Mouse (Mus musculus) heart, postnatal 25 days (tissue): ENCODE data around the gene V1rd19. TPM values are rescaled to one million over a fixed set of nuclear protein-coding genes. Genes with fewer than 3 reads are reported as not detected.
"Not testable (repeated sequence)": the region's sequence is repeated elsewhere in the genome, so short reads cannot be mapped to it uniquely, and the experiment has no call there.

Source experiments
- DNase-seq: peaks from one replicate; pipeline ENCODE4 v3.0.0; 2022; ENCODE audit warnings: low spot score
- intact Hi-C: fragments of 180-260 bp; cut with DNase I; formaldehyde crosslinking; loops from one replicate; pipeline ENCODE4 v1.15.1; 2025
- total RNA-seq, 2 experiments: library from RNA; stranded (reverse); gene quantifications; 2 replicates each; pipeline ENCODE4 v1.2.3; 2021

The V1rd19 gene
- total RNA-seq: not detected

- intact Hi-C loops: no loop called here
- DNase-seq: no peak
These were observed at the start of gene V1rd19 for GRCm38 (mm10) chr7:24001391-24001790. Gene V1rd19, plus strand, starts transcription at chr7:24001691.

- DNase-seq: not testable (repeated sequence)
- intact Hi-C loops: loop anchor here (5.0 kb wide), 1 partner anchor 319 kb away; no protein-coding TSS in a partner anchor
These were observed 33.4 kb upstream of the V1rd19 start for GRCm38 (mm10) chr7:23968044-23968443.

GRCm38 (mm10) chr7:23974315-23974714 is 27.2 kb upstream of the V1rd19 start, which contains the start of gene Vmn1r181:
Gene Vmn1r181, plus strand, starts transcription at chr7:23974615.
- DNase-seq, intact Hi-C loops: not testable (repeated sequence)

- intact Hi-C loops: no loop called here
- DNase-seq: no peak
These were observed 51.3 kb downstream of the V1rd19 start, which contains the start of gene Vmn1r183 for GRCm38 (mm10) chr7:24052660-24053304. Gene Vmn1r183, plus strand, starts transcription at chr7:24053254.

Other genes starting within 250 kb of the V1rd19 start
- not detected for gene Vmn1r174, start 249.4 kb upstream of the V1rd19 start, total RNA-seq
- not detected for gene Vmn1r175, start 191.0 kb upstream of the V1rd19 start, total RNA-seq
- not detected for gene Vmn1r176, start 164.3 kb upstream of the V1rd19 start, total RNA-seq
- not detected for gene Vmn1r177, start 135.2 kb upstream of the V1rd19 start, total RNA-seq
- not detected for gene Vmn1r178, start 109.7 kb upstream of the V1rd19 start, total RNA-seq
- not detected for gene Vmn1r179, start 74.7 kb upstream of the V1rd19 start, total RNA-seq
- not detected for gene Vmn1r180, start 51.1 kb upstream of the V1rd19 start, total RNA-seq
- gene Vmn1r181, start 27.1 kb upstream of the V1rd19 start, total RNA-seq: not detected
- not detected for gene Vmn1r183, start 51.6 kb downstream of the V1rd19 start, total RNA-seq
- 10 to 100 TPM; 12.6 to 13.5 TPM for gene Zfp180, start 80.2 kb downstream of the V1rd19 start, total RNA-seq
- gene Zfp112, start 110.6 kb downstream of the V1rd19 start, total RNA-seq: 1 to 10 TPM; 3.2 to 4.2 TPM
- gene Zfp235, start 132.5 kb downstream of the V1rd19 start, total RNA-seq: 1 to 10 TPM; 5.1 to 5.5 TPM
- gene Zfp114, start 173.4 kb downstream of the V1rd19 start, total RNA-seq: under 1 TPM; 0.14 to 0.44 TPM
- 1 to 10 TPM; 3.6 to 4.0 TPM for gene Zfp111, start 209.8 kb downstream of the V1rd19 start, total RNA-seq
- gene Zfp109, start 235.9 kb downstream of the V1rd19 start, total RNA-seq: 1 to 10 TPM; 1.7 to 2.1 TPM